Mouse (Mus musculus): Measurements from ENCODE around the gene Dock2.

The Dock2 gene

DNA sequence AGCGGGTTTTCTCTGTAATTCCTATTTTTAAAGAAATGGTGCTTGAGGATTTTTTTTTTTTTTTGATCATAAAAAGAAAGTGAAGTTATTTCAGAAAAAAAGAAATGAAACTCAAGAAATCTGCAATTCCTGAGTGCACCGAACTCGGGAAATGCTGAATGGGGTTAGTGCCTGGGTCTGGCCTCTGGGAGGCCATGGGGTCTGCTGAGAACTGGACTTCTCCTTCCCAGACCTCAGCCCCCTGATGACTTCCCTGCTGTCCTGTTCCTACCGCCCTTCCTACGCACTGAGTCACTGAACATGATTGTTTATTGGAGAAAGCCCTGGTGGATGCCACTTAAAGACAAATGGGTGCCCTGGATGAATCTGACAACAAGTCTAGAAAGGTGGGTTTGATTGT lies 356.5 kb downstream of the Dock2 start:
- no peak for DNase-seq (ENCODE audit: low spot score in 2 of 2)

DNA sequence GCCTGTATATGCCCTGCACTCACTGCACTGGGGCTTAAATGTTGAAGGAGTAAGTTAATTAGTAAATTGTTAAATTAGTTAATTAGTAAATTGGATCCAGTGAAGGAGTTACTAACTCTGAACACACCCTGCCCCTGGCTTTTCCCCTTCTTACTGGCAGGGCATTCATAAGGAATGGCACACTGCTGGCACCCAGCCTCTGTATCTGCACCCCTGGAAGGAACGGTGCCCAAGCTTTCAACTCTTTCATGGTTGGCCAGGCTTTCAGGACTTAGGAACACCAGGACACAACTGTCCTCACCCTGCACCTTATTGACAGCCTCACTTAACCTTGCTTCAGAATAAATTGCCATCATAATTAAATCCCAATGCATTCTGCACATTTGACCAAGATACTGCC lies 359.1 kb downstream of the Dock2 start:
- no peak for DNase-seq (ENCODE audit: low spot score in 2 of 2)

DNA sequence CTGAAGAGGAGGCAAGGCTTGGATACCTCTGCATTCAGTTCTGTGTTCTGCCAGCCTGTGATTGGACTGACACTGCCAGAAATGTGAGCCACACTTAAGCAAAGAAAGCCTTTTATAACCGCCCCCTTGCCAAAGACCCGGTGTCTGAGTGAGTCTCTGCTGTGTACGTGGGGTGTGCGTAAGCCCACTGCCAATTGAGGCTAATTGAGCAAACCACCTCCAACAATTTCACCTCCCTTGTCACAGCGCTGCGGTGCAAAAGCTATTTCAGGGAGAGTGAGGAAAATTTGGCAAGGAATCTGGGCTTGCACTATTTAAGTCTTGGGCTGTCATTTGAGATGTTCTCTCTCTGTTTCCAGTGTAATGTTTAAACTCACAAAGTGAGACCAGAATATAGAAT lies 362.6 kb downstream of the Dock2 start:
- DNase-seq (ENCODE audit: low spot score in 2 of 2): peak; percentile 42 to 63

DNA sequence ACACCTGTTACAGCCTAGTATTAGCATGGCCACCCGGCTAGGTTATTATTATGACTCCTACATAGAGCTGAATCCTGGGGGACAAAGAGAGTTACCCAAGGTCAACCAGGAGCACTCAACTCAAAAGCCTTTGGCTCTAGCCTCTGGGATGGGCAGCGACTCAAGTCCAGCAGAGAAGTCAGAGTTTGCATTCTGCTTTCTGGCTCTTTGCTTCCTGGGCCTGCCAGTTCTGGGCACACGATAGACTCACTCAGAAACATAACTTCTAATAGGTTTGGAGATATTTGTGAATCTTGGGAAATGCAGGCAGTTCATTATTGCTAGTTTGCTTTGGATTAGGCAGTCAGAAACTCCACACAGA lies 367.1 kb downstream of the Dock2 start:
- DNase-seq (ENCODE audit: low spot score in 2 of 2): no peak

DNA sequence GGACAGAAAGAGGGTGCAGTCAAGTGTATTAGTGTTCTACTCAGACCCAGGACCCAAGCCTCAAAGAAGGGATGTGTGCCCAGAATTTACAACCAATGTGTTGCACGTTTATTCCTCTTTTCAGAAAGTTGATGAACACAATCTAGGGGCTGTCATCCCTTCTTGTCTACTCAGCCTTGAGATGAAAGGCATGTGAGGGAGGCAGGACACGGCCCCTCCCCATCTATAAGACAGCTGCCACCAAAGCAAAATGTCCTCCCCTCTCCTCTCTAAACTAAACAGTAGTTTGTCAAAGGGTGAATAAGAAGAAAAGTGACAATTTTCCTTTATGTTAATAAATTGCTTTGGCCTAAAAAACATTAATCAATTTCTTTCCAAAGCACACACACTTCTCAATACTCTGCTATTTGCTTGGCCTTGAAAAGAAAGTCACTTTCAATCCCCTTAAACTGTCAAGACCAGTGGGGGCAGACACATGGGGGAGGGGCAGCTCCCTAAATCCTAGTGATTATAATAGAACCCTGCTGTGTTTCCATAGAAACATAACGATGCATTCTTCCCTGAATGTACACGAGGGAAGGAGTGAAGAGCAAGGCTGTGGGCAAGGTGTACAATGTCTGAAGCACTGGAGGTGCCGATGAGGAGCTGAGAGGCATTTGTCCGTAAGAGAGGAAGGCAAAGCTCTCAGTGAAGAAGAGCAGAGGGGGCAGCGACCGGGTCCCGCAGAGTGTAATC lies 367.6 kb downstream of the Dock2 start:
- no peak for DNase-seq (ENCODE audit: low spot score in 2 of 2)

DNA sequence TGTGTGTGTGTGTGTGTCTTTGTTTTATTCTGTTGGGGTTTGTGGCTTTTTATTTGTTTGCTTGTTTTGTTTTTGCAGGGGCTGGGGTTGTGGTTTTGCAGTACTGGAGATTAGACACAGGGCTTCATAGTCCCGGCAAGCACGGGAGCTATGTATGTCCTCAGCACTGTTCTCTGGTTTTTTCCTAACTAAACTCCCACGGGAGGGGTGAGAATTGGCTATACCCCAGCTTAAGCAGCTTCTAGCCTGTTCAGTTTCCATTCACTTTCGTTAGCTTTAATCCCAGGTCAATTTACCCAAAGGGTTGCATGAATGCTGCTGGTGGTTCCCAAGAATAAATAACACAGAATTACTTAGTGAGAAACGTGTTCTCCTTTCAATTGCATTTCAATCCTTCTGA lies 376.8 kb downstream of the Dock2 start:
- DNase-seq (ENCODE audit: low spot score in 2 of 2): no peak

DNA sequence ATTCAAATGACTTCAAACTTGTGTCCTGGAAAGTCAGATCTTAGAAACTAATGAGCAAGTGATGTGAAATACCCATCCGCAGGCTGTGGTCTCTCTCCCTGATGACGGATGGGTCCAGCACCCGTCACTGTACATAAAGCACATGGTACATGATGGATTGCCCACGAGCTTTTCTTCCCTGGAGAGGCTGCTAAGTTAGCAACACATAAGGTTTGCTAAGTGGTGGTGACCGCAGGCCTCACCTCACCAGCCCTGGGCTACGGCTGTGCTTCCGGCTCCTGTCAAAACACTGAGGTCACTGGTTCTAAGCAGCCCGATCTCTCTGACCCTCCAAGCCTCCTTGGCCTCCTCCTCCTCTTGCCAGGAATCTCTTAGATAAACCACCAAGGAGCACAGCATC lies 377.4 kb downstream of the Dock2 start:
- no peak for DNase-seq (ENCODE audit: low spot score in 2 of 2)

DNA sequence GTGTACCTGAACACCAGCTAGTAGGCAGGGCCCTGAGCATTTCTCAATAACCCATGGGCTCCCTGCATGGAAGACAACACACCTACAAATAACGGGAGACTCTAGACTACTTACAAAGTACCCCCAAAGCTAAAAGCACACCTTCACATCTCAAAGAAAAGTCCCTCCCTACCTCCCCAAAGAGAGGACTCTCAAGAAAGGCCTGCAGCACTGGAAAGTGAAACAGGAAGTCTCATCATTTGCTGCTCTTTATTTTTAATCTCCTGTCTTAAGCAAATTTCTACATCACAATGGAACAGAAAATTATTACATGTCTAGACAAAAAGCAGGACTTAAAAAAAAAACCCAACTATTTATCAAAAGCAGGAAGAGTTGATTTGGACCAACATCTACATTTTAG lies 378.4 kb downstream of the Dock2 start:
- no peak for DNase-seq (ENCODE audit: low spot score in 2 of 2)

DNA sequence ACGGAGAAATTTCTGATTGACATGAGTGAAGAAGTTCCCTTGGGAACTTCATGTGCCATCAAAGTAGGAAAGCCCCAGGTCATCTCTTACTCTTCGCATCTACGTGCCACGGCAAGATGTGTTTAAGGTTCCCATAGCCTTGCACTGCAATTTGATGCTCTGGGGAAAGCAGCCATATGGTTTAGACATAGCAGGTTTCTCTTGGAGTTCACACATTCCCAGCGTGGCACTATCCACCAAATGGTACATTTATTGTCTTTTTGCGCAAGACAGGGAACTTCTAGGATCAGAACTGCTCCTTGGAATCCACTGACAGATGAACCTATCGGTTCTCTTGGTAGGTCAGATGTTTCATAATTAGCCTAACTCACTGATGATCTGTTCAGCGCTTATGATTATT lies 382.3 kb downstream of the Dock2 start:
- DNase-seq (ENCODE audit: low spot score in 2 of 2): no peak

DNA sequence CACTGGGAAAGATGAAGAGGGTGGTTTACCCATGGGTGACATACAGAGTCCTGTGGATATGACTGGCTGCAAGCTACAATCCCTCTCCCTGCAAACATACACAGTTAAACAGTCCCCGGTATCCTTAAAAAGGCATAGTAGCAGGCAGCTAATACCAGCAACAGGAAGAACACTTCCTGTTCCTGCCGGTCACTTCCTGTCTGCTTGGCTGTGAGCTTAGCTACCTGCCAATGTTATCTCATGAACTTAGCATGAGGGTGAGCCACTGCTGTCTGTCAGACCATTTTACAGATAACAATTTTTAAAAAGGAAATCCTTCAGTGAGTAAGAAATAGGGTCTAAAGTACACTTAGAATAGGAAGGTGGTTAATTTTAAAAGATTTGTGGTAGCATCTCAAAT lies 385.1 kb downstream of the Dock2 start:
- DNase-seq (ENCODE audit: low spot score in 2 of 2): no peak

DNA sequence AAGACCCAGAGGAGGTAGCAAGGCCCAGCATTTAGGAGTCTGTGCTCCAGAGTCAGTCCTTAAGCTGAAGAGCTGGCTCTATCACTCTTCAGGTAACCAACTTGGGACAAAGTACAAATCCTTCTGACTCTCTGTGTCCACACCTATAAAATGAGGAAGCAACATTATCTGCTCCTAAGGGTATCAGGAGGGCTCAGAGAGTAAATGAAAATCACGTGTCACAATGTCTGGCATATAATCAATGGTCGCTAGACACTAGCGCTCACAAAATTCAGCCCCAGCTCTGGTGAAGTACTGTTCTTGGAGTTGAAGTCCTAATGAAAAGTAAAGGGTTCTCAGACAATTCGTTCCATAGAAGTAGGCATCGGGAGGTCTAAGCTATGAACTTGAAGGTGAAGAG lies 386.0 kb downstream of the Dock2 start:
- no peak for DNase-seq (ENCODE audit: low spot score in 2 of 2)

DNA sequence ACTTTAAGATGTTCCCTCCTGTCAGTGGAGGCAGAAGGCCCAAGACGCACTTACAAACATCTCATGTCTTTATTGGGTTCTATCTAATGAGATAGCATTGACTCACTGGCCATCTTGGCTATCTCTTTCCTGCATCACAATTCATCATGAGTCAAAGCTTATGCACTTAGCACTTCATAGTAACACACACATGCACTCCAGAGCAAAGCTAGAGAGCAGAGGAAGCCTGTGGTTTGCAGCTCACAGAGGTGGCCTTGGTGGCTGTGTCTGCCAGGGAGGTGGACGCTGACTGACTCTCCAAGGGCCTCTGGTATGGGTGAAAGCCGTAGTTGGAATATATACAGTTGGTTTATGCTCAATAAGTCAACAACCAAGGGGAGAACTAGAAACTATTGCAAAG lies 387.9 kb downstream of the Dock2 start:
- DNase-seq (ENCODE audit: low spot score in 2 of 2): no peak

DNA sequence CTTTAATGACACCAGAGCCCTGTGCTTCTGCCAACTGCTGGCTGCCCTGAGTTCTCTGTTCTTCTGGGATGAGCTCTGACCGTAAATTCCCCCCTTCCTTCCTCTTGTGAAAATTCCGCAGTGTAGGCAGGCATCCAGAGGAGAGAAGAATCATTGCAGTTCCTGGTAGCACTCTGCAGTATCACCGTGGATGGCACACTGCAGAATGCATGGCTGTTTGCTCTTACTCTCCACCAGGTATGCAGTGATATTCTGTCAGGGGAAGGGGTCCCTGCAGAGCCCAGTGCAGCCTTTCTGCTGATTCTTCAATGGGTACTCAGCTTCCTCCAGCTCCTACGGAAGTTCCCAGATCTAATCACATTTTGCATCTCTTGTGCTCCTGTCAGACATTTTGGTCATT lies 391.6 kb downstream of the Dock2 start:
- no peak for DNase-seq (ENCODE audit: low spot score in 2 of 2)

DNA sequence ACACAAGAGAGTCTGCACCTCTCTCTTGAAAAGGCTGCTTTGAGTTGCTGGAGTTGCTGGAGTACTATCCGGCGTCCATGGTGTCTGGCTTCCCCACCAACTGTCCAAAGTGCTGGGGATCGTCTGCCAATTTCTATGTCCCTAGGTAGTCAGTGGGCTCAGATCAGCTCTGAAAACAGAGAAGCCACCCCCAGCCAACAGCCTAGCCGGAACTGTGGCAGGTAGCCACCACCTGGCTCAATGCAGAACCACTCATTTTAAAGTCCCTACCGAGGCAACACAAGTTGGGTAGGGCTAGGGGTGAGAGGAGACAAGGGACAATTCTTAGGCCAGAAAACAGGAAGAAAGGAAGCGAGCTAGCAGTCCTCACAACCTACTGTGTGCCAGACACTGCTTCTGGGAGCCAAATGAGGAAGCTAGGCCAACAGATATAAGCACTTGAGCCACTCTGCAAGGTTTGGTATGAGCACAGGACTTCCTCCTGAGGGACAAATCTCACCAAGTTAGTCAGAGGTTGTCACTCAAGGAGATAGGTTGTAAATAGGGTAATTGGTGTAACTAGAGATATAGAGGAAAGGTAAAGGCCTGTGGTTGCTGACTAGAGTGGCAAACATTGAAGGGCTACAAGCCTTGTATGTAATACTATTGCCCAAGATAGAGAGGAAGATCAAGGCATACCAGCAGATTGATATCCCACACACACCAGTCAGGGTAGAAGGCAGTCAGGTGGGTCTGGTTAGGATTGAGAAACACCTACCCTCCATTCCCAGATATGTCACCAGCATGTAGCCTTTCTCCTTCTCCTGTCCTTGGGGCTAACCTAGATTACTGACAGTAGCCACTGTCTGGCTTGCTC lies 394.2 kb downstream of the Dock2 start:
- DNase-seq (ENCODE audit: low spot score in 2 of 2): no peak

DNA sequence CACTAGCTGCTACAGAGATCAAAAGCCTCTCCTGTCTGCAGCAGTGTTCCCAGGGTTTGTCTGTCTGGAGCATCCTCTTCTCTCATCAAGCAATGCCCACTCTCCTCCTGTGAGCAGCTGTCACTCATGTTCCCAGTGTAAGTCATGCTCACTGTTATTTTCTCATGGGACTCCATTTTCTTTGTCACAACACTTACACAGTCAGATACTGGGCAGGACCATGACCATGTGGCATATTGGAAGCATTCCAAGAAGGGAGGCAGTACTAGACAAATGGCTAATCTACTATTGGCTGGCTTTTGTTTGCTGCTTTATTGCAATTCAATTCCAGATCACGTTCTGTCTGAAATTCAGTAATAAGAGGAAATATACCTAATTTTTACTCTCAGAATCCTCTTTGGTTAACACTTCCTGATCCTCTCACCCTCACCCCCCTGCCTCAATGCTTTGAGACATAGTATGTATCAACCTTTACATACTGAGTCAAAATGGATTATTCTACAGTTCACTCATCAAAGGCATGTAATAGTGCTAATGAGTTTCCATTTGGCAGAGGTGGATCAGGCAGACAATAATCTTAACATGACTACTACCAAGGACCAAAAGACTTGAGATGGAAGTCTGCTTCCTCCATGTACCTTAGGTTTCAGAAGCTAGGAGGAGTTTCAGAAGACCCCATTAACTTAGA lies 398.5 kb downstream of the Dock2 start:
- DNase-seq (ENCODE audit: low spot score in 2 of 2): no peak

DNA sequence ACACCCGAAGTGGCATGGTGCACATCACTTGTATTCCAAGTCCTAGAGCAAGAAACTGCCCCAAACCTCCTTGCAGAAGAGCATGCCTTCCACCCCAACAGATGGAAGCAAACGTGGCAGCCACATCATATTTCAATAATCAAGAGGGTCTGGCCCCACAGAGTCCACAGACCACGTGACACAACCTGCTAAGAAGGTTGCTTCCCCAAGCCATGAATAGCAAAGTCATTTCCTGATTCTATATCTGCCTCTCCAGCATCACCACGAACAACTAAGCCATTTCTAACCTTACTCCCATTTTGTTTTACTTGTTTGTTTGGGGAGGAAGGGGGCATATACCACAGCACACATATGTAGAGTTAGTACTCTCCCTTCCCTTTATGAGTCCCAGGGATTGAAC lies 399.5 kb downstream of the Dock2 start:
- no peak for DNase-seq (ENCODE audit: low spot score in 2 of 2)

DNA sequence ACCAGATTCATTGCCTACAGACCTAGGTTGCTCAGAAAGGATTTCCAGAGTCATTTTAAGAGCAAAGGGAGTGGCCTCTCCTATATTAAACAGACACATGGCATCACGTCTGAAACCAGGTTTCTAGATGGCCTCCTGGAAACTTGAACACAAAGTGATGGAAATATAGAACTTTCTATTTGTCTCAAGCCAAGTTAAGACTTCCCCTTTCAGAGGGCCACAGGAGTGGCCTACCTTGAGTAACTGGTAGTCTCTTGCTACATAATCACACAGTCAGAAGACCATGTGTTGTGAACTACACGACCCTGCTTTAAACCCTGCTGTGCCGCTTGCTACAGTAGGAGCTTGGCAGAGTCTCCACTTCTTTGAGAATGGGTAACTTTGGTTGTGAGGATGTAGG lies 400.2 kb downstream of the Dock2 start:
- DNase-seq (ENCODE audit: low spot score in 2 of 2): no peak

DNA sequence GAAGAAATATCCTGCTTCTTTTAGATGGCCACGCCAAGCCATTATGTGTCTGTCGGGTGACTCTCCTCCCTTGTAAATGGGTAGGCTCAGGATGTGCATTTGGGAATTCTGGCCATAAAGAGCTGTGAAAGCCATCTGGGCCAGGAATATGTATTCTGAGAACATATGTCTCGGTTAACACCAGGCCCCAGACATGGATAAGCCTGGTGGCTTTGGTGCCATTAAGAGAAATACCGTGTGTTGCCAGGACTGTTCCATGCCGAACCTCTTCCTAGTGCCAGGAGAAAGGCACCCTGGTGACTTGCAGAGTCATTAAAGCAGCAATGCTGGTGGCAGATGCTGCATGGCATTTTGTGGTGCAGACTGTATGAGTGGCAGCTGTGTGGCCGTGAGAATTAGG lies 406.0 kb downstream of the Dock2 start:
- DNase-seq (ENCODE audit: low spot score in 2 of 2): no peak

DNA sequence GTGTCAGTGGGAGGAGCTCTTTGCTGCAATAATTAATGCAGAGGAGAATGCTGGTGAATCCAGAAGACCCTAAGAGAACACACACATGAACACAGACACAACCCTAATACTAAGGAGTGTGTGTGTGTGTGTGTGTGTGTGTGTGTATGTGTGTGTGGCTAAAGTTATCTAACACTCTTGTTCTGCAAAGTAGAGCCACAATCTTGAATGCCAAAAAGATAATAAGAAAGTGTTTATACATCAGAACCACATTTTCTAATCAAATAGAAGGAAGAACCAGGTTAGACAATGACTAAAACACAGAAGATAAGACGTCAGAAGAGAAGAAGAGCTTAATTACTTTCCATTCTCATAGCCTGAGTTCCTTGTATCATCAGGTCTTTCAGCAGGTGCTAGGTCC lies 408.1 kb downstream of the Dock2 start:
- DNase-seq (ENCODE audit: low spot score in 2 of 2): no peak

DNA sequence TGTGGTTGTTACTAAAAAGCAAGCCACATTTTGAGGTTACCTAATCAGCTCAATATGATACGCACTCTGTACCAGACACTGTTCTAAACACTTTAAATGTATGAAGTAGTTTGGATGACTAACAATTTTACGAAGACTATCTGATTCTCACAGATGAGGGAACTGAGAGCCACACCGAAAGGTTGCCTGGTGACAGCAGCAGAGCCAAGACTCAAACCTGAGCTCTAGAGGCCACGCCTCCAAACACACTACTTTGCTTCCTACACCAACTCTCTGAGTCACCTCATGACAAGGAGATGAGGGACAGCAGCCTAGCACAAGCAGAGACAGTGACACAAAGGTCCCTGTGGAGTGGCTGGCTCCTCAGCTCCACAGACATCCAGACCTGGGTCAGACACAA lies 411.5 kb downstream of the Dock2 start:
- no peak for DNase-seq (ENCODE audit: low spot score in 2 of 2)

DNA sequence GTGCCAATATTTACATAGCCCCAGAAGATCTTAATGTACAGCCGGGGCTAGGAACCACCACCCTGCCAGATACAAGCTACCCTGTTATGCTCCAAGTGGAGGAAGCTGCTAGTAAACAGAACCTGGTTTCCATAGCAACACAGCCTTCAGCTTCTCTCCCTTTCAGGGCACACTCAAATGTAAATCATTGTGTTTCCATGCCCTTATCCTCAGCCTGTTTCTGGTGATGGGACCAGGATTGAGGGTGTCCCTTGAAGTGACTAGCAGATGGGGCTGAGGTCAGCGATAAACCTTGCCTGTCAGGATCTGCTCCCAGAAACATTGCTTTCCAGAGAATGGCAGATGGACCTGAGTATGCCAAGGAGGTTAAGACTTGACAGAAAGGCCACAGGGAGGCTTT lies 427.6 kb downstream of the Dock2 start:
- DNase-seq (ENCODE audit: low spot score in 2 of 2): no peak

DNA sequence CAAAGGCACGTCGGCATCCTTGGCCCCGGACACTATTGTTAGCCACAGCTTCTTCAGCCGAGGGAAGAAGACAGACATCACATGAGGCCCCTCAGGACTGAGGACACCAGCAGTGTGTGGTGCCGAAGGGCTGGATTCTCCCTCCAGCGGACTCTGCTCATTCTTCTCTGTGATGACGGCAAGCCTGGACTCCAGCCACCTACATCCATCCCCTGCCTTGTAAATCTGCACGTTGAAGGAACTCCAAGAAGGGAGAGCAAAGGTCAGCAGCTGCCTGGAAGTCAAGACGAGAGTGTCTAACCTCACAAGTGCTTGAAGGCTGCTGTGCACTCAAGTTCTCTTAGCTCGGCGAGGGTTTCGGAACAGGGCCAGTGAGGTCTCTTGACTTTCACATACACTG lies 428.3 kb downstream of the Dock2 start:
- no peak for DNase-seq (ENCODE audit: low spot score in 2 of 2)

All from frontal cortex, postnatal 10 days (tissue).